In genomic region chr12:73708920-73709319, GRCm38 (mm10) we compare ENCODE assay signal across 8 mouse cellular contexts.
DNase-seq lines count a peak whose midpoint lies in the region; ATAC-seq and TF ChIP-seq lines count a peak whose summit lies in the region.

No protein-coding gene starts in this region.

- H3K4me3 ChIP-seq in cerebellum, adult 2 months (replicated peaks; ENCODE audit: insufficient read depth, low read depth, low read length) = peak overlapping the region; percentile 6
- no peak overlapping the region for H3K4me3 ChIP-seq in hindbrain, embryonic 10.5 days

- no peaks in the 10 kb centered on the region for H3K36me3 ChIP-seq in hindbrain, embryonic 10.5 days

- ATAC-seq in CD4-positive, CD25-positive, alpha-beta regulatory T cell, adult 4 months = peak; percentile 4

- H3K4me1 ChIP-seq in cerebellum, adult 2 months (ENCODE audit: control insufficient read depth, insufficient read depth, low read length) = peaks cover 11% of the 10 kb centered on the region
- H3K4me1 ChIP-seq in hindbrain, embryonic 10.5 days (replicated peaks) = peaks cover 20% of the 10 kb centered on the region

- H3K27me3 ChIP-seq in cerebellum, adult 2 months (ENCODE audit: control insufficient read depth, insufficient read depth, low read length) = no peaks in the 10 kb centered on the region
- peaks cover 3% of the 10 kb centered on the region; the same call in 1 of the 2 replicates for H3K27me3 ChIP-seq in hindbrain, embryonic 10.5 days (ENCODE audit: insufficient read depth, poor library complexity, severe bottlenecking)

- no peak for TF ChIP-seq POLR2A in cerebellum, adult 2 months (IDR thresholded peaks at IDR 0.05; ENCODE audit: borderline replicate concordance, insufficient read depth, low read length)

- 15% methylated on average over 8 of the region's 8 CpGs for WGBS in cerebellum, adult 2 months
- WGBS in hindbrain, embryonic 10.5 days = 40% methylated on average over 8 of the region's 8 CpGs

- H3K27ac ChIP-seq in cerebellum, adult 2 months (ENCODE audit: insufficient read depth, low read length) = no peak overlapping the region
- peak overlapping the region; percentile 59; the same call in 1 of the 2 replicates for H3K27ac ChIP-seq in hindbrain, embryonic 10.5 days

- peak; percentile 77 to 81 for DNase-seq in cerebellum, adult 2 months
- peak; percentile 31 to 43 for DNase-seq in frontal cortex, postnatal 14 days (ENCODE audit: low spot score in 2 of 2)
- peak; percentile 57 for DNase-seq in hindbrain, embryonic 10.5 days (ENCODE audit: low spot score)
- peak; percentile 51 to 68 for DNase-seq in layer of hippocampus, postnatal 10 days (ENCODE audit: low spot score in 2 of 2)
- DNase-seq in lung, postnatal 14 days = peak; percentile 68
- DNase-seq in retina, postnatal 1 day = peak; percentile 82
- no peak for DNase-seq in thymus, adult 18-20 months

- no peaks in the 10 kb centered on the region for H3K9me3 ChIP-seq in hindbrain, embryonic 10.5 days

- TF ChIP-seq CTCF in cerebellum, adult 2 months (IDR thresholded peaks at IDR 0.05; ENCODE audit: borderline replicate concordance, insufficient read depth, low read depth, low read length) = peak; percentile 89

Comparison
In these comparisons a context has a peak if more than half of its experiments do, and no peak if none do; other contexts are left out.
1. DNase-seq: peak in cerebellum, adult 2 months (2 of 2), frontal cortex, postnatal 14 days (2 of 2), hindbrain, embryonic 10.5 days (single experiment), layer of hippocampus, postnatal 10 days (2 of 2), lung, postnatal 14 days (single experiment) and retina, postnatal 1 day (single experiment); none in thymus, adult 18-20 months (0 of 2).